Comparison of ENCODE assay signal across 8 mouse cellular contexts in the genomic region with DNA sequence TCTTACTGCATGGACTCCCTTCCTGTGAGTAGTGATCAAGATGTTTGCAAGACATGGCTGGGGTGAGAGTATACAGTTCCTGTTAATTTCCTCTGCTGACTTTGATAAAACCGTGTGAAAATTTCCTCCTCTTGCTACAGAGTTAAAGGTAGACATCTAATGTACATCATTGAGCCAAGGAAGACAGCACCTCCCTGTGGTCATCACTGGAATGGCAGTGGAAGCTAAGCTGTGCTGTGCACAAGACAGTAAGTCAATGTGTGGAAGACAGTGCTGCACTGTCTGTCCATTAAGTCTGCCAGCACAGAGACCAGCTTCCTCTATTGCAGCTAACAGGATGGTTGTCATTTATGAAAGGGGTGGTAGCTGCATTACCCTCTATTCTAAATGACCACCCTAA. TPM values are rescaled to one million over a fixed set of nuclear protein-coding genes. Genes with fewer than 3 reads are reported as not detected.
A peak's percentile ranks its signal among the peaks of the same experiment; 100 is the strongest.
DNase-seq lines count a peak whose midpoint lies in the region; ATAC-seq and TF ChIP-seq lines count a peak whose summit lies in the region.

No protein-coding gene starts in this region.

- TF ChIP-seq POLR2A in bone marrow, adult 2 months (IDR thresholded peaks at IDR 0.05; ENCODE audit: borderline replicate concordance, control insufficient read depth, low read depth, low read length), result no peak

- H3K9me3 ChIP-seq in midbrain, embryonic 10.5 days (replicated peaks), result no peaks in the 10 kb centered on the region
- no peaks in the 10 kb centered on the region for H3K9me3 ChIP-seq in midbrain, embryonic 13.5 days
- no peaks in the 10 kb centered on the region for H3K9me3 ChIP-seq in forebrain, embryonic 14.5 days (replicated peaks; ENCODE audit: control insufficient read depth, low read length)
- no peaks in the 10 kb centered on the region for H3K9me3 ChIP-seq in limb, embryonic 10.5 days (replicated peaks)

- H3K9ac ChIP-seq in midbrain, embryonic 13.5 days (replicated peaks), result no peak overlapping the region
- H3K9ac ChIP-seq in forebrain, embryonic 14.5 days (ENCODE audit: low read length), result no peak overlapping the region

- H3K4me3 ChIP-seq in midbrain, embryonic 10.5 days, result no peak overlapping the region
- H3K4me3 ChIP-seq in midbrain, embryonic 13.5 days (replicated peaks), result no peak overlapping the region
- no peak overlapping the region for H3K4me3 ChIP-seq in bone marrow, adult 2 months (replicated peaks; ENCODE audit: control insufficient read depth, low read depth, low read length)
- H3K4me3 ChIP-seq in forebrain, embryonic 14.5 days (ENCODE audit: low read depth, low read length), result no peak overlapping the region
- H3K4me3 ChIP-seq in limb, embryonic 10.5 days, result no peak overlapping the region

- WGBS in midbrain, embryonic 10.5 days, result 23% methylated on average over 1 of the region's 1 CpGs
- 25% methylated on average over 1 of the region's 1 CpGs for WGBS in midbrain, embryonic 13.5 days
- 5% methylated on average over 1 of the region's 1 CpGs for WGBS in bone marrow, adult 2 months
- 11% methylated on average over 1 of the region's 1 CpGs for WGBS in forebrain, embryonic 14.5 days
- WGBS in limb, embryonic 10.5 days, result 18% methylated on average over 1 of the region's 1 CpGs

- DNase-seq in midbrain, embryonic 10.5 days (ENCODE audit: low spot score), result peak; percentile 59
- DNase-seq in forebrain, embryonic 14.5 days (ENCODE audit: low spot score), result peak; percentile 73
- DNase-seq in limb, embryonic 10.5 days (ENCODE audit: low spot score), result peak; percentile 68
- peak; percentile 34 for DNase-seq in ovary, postnatal 14 days (ENCODE audit: low spot score)
- peak; percentile 73 for DNase-seq in thymus, postnatal 14 days

- no peak for ATAC-seq in midbrain, embryonic 13.5 days
- 0 out of 2 replicates have a peak, but pooled peaks have one; percentile 54 for ATAC-seq in forebrain, embryonic 14.5 days
- peak; percentile 68 for ATAC-seq in inflammation-experienced regulatory T-cells, adult 6 months

- H3K27me3 ChIP-seq in midbrain, embryonic 10.5 days (ENCODE audit: low read depth, poor library complexity, severe bottlenecking), result no peaks in the 10 kb centered on the region
- H3K27me3 ChIP-seq in midbrain, embryonic 13.5 days, result no peaks in the 10 kb centered on the region
- no peaks in the 10 kb centered on the region for H3K27me3 ChIP-seq in forebrain, embryonic 14.5 days (replicated peaks; ENCODE audit: control insufficient read depth, insufficient read depth, low read length)
- H3K27me3 ChIP-seq in limb, embryonic 10.5 days (ENCODE audit: low read depth, poor library complexity, severe bottlenecking), result no peaks in the 10 kb centered on the region

- no peaks in the 10 kb centered on the region for H3K4me1 ChIP-seq in midbrain, embryonic 10.5 days
- H3K4me1 ChIP-seq in midbrain, embryonic 13.5 days (replicated peaks), result no peaks in the 10 kb centered on the region
- no peaks in the 10 kb centered on the region for H3K4me1 ChIP-seq in bone marrow, adult 2 months (ENCODE audit: control insufficient read depth, insufficient read depth, low read length)
- no peaks in the 10 kb centered on the region for H3K4me1 ChIP-seq in forebrain, embryonic 14.5 days (ENCODE audit: control insufficient read depth, insufficient read depth, low read length)
- no peaks in the 10 kb centered on the region for H3K4me1 ChIP-seq in limb, embryonic 10.5 days

- no peak overlapping the region for H3K4me2 ChIP-seq in midbrain, embryonic 13.5 days (replicated peaks)
- H3K4me2 ChIP-seq in forebrain, embryonic 14.5 days (ENCODE audit: low read length), result no peak overlapping the region

- no peaks in the 10 kb centered on the region for H3K36me3 ChIP-seq in midbrain, embryonic 10.5 days
- no peaks in the 10 kb centered on the region for H3K36me3 ChIP-seq in midbrain, embryonic 13.5 days
- H3K36me3 ChIP-seq in forebrain, embryonic 14.5 days (ENCODE audit: control insufficient read depth, insufficient read depth, low read length), result no peaks in the 10 kb centered on the region
- H3K36me3 ChIP-seq in limb, embryonic 10.5 days, result no peaks in the 10 kb centered on the region

- peak; percentile 73 for TF ChIP-seq CTCF in bone marrow, adult 2 months (IDR thresholded peaks at IDR 0.05; ENCODE audit: control insufficient read depth, insufficient read depth, low read length)

- no peak overlapping the region for H3K27ac ChIP-seq in midbrain, embryonic 10.5 days (replicated peaks)
- no peak overlapping the region for H3K27ac ChIP-seq in midbrain, embryonic 13.5 days
- no peak overlapping the region for H3K27ac ChIP-seq in bone marrow, adult 2 months (ENCODE audit: control insufficient read depth, insufficient read depth, low read depth, low read length, poor library complexity)
- H3K27ac ChIP-seq in forebrain, embryonic 14.5 days (ENCODE audit: low read depth, low read length), result no peak overlapping the region
- no peak overlapping the region for H3K27ac ChIP-seq in limb, embryonic 10.5 days

RNA-seq across cellular contexts. Expression of a gene that starts 18.8 kb away (rescaled TPM):
- 0.85 and 0.89 TPM in 2 replicates for polyA plus RNA-seq in midbrain, embryonic 10.5 days (2016; fragmentation: Nextera tagmentation; extraction: Ambion mirVana)
- 0.37 and 0.63 TPM in 2 replicates for polyA plus RNA-seq in midbrain, embryonic 13.5 days (2015; fragmentation: Nextera tagmentation; extraction: Ambion mirVana)
- 0.27 TPM in 1 of 2 replicates, not detected in the other for polyA plus RNA-seq in bone marrow, adult 2 months (2011; ENCODE audit: insufficient read depth, insufficient read length, low replicate concordance, missing spikeins)
- 0.37 and 0.58 TPM in 2 replicates for polyA plus RNA-seq in forebrain, embryonic 14.5 days (2014; fragmentation: Nextera tagmentation; extraction: Ambion mirVana)
- polyA plus RNA-seq in inflammation-experienced regulatory T-cells, adult 6 months (2017; shearing (Covaris generic)), result not detected
- polyA plus RNA-seq in limb, embryonic 10.5 days (2016; fragmentation: Nextera tagmentation; extraction: Ambion mirVana), result 0.45 and 0.62 TPM in 2 replicates

RNA-seq across cellular contexts. Expression of a gene that starts 27.0 kb away (rescaled TPM):
- 5.8 and 8.3 TPM in 2 replicates for polyA plus RNA-seq in midbrain, embryonic 10.5 days (2016; fragmentation: Nextera tagmentation; extraction: Ambion mirVana)
- 2.4 and 2.5 TPM in 2 replicates for polyA plus RNA-seq in midbrain, embryonic 13.5 days (2015; fragmentation: Nextera tagmentation; extraction: Ambion mirVana)
- polyA plus RNA-seq in bone marrow, adult 2 months (2011; ENCODE audit: insufficient read depth, insufficient read length, low replicate concordance, missing spikeins), result 0.95 and 1.3 TPM in 2 replicates
- polyA plus RNA-seq in forebrain, embryonic 14.5 days (2014; fragmentation: Nextera tagmentation; extraction: Ambion mirVana), result 1.6 and 2.0 TPM in 2 replicates
- under 1 TPM in 1 of 3 experiments, not detected in 2; 0.05 TPM for polyA plus RNA-seq in inflammation-experienced regulatory T-cells, adult 6 months (2017; shearing (Covaris generic))
- 5.0 and 5.3 TPM in 2 replicates for polyA plus RNA-seq in limb, embryonic 10.5 days (2016; fragmentation: Nextera tagmentation; extraction: Ambion mirVana)

RNA-seq across cellular contexts. Expression of a gene that starts 53.4 kb away (rescaled TPM):
- 6.7 and 7.5 TPM in 2 replicates for polyA plus RNA-seq in midbrain, embryonic 10.5 days (2016; fragmentation: Nextera tagmentation; extraction: Ambion mirVana)
- polyA plus RNA-seq in midbrain, embryonic 13.5 days (2015; fragmentation: Nextera tagmentation; extraction: Ambion mirVana), result 3.2 and 4.6 TPM in 2 replicates
- 2.0 TPM in 1 of 2 replicates, not detected in the other for polyA plus RNA-seq in bone marrow, adult 2 months (2011; ENCODE audit: insufficient read depth, insufficient read length, low replicate concordance, missing spikeins)
- 3.5 and 4.0 TPM in 2 replicates for polyA plus RNA-seq in forebrain, embryonic 14.5 days (2014; fragmentation: Nextera tagmentation; extraction: Ambion mirVana)
- 1 to 10 TPM in 1 of 3 experiments, not detected in 2; 1.2 TPM for polyA plus RNA-seq in inflammation-experienced regulatory T-cells, adult 6 months (2017; shearing (Covaris generic))
- polyA plus RNA-seq in limb, embryonic 10.5 days (2016; fragmentation: Nextera tagmentation; extraction: Ambion mirVana), result 7.9 and 8.6 TPM in 2 replicates
